Mouse (Mus musculus): ENCODE results near the gene G0s2. TPM values are rescaled to one million over a fixed set of nuclear protein-coding genes. Genes with fewer than 3 reads are reported as not detected.

G0s2 gene
- polyA plus RNA-seq, 1 experiment from 2014 or later = 48.9 TPM

GRCm38 (mm10) chr1:193311596-193311995 lies 38.6 kb upstream of the G0s2 start:
- Histone ChIP-seq H3K27ac (no peak overlapping the region), H3K36me3 (ENCODE audit: insufficient read depth, low read length) (no peaks in the 10 kb centered on the region), H3K9ac (ENCODE audit: low read depth, low read length) (no peak overlapping the region), H3K27me3 (ENCODE audit: insufficient read depth, low read length) (no peaks in the 10 kb centered on the region), H3K9me3 (replicated peaks; ENCODE audit: low read length) (no peaks in the 10 kb centered on the region), H3K4me1 (replicated peaks; ENCODE audit: insufficient read depth, low read length) (0 out of 2 replicates have a peak, but pooled peaks cover 4% of the 10 kb centered on the region), H3K4me2 (ENCODE audit: low read length) (no peak overlapping the region), H3K4me3 (replicated peaks; ENCODE audit: low read depth, low read length) (no peak overlapping the region)
- 25% methylated on average over 1 of the region's 1 CpGs for WGBS
- ATAC-seq (replicated peaks; ENCODE audit: low FRiP score, low read depth) (peak; percentile 85), DNase-seq (ENCODE audit: low spot score) (peak; percentile 15)
- TF ChIP-seq CTCF (IDR thresholded peaks at IDR 0.05; ENCODE audit: low read depth) = no peak

- Histone ChIP-seq H3K4me3 (replicated peaks; ENCODE audit: low read depth, low read length) (no peak overlapping the region), H3K4me2 (ENCODE audit: low read length) (no peak overlapping the region), H3K9me3 (replicated peaks; ENCODE audit: low read length) (no peaks in the 10 kb centered on the region), H3K27ac (no peak overlapping the region), H3K4me1 (replicated peaks; ENCODE audit: insufficient read depth, low read length) (0 out of 2 replicates have a peak, but pooled peaks cover 4% of the 10 kb centered on the region), H3K9ac (ENCODE audit: low read depth, low read length) (no peak overlapping the region), H3K36me3 (ENCODE audit: insufficient read depth, low read length) (no peaks in the 10 kb centered on the region), H3K27me3 (ENCODE audit: insufficient read depth, low read length) (no peaks in the 10 kb centered on the region)
- 86% methylated on average over 3 of the region's 3 CpGs for WGBS
- ATAC-seq (replicated peaks; ENCODE audit: low FRiP score, low read depth) (no peak), DNase-seq (ENCODE audit: low spot score) (no peak)
- no peak for TF ChIP-seq CTCF (IDR thresholded peaks at IDR 0.05; ENCODE audit: low read depth)
Observed at GRCm38 (mm10) chr1:193310519-193311085, 37.6 kb upstream of the G0s2 start.

GRCm38 (mm10) chr1:193309785-193310518 lies 36.9 kb upstream of the G0s2 start:
- 67% methylated on average over 1 of the region's 1 CpGs for WGBS
- Histone ChIP-seq H3K36me3 (ENCODE audit: insufficient read depth, low read length) (no peaks in the 10 kb centered on the region), H3K9ac (ENCODE audit: low read depth, low read length) (no peak overlapping the region), H3K4me2 (ENCODE audit: low read length) (no peak overlapping the region), H3K27me3 (ENCODE audit: insufficient read depth, low read length) (no peaks in the 10 kb centered on the region), H3K9me3 (replicated peaks; ENCODE audit: low read length) (no peaks in the 10 kb centered on the region), H3K4me3 (replicated peaks; ENCODE audit: low read depth, low read length) (no peak overlapping the region), H3K4me1 (replicated peaks; ENCODE audit: insufficient read depth, low read length) (no peaks in the 10 kb centered on the region), H3K27ac (no peak overlapping the region)
- DNase-seq (ENCODE audit: low spot score) (no peak), ATAC-seq (replicated peaks; ENCODE audit: low FRiP score, low read depth) (no peak)
- TF ChIP-seq CTCF (IDR thresholded peaks at IDR 0.05; ENCODE audit: low read depth) = no peak

GRCm38 (mm10) chr1:193306832-193307231 lies 33.8 kb upstream of the G0s2 start:
- no peaks in the 10 kb centered on the region for H3K27me3 ChIP-seq (ENCODE audit: insufficient read depth, low read length)
- H3K4me2 ChIP-seq (ENCODE audit: low read length) = no peak overlapping the region
- WGBS = 95% methylated on average over 2 of the region's 2 CpGs
- no peak overlapping the region for H3K9ac ChIP-seq (ENCODE audit: low read depth, low read length)
- no peak overlapping the region for H3K4me3 ChIP-seq (replicated peaks; ENCODE audit: low read depth, low read length)
- no peak for TF ChIP-seq CTCF (IDR thresholded peaks at IDR 0.05; ENCODE audit: low read depth)
- no peaks in the 10 kb centered on the region for H3K36me3 ChIP-seq (ENCODE audit: insufficient read depth, low read length)
- no peak for DNase-seq (ENCODE audit: low spot score)
- no peak for ATAC-seq (replicated peaks; ENCODE audit: low FRiP score, low read depth)
- H3K9me3 ChIP-seq (replicated peaks; ENCODE audit: low read length) = no peaks in the 10 kb centered on the region
- H3K4me1 ChIP-seq (replicated peaks; ENCODE audit: insufficient read depth, low read length) = no peaks in the 10 kb centered on the region
- H3K27ac ChIP-seq = no peak overlapping the region

GRCm38 (mm10) chr1:193305386-193305785 lies 32.4 kb upstream of the G0s2 start:
- Histone ChIP-seq H3K4me3 (replicated peaks; ENCODE audit: low read depth, low read length) (no peak overlapping the region), H3K36me3 (ENCODE audit: insufficient read depth, low read length) (no peaks in the 10 kb centered on the region), H3K27me3 (ENCODE audit: insufficient read depth, low read length) (no peaks in the 10 kb centered on the region), H3K9me3 (replicated peaks; ENCODE audit: low read length) (no peaks in the 10 kb centered on the region), H3K4me1 (replicated peaks; ENCODE audit: insufficient read depth, low read length) (no peaks in the 10 kb centered on the region), H3K4me2 (ENCODE audit: low read length) (no peak overlapping the region), H3K27ac (no peak overlapping the region), H3K9ac (ENCODE audit: low read depth, low read length) (no peak overlapping the region)
- no peak for DNase-seq (ENCODE audit: low spot score)
- ATAC-seq (replicated peaks; ENCODE audit: low FRiP score, low read depth) = no peak
- WGBS = 53% methylated on average over 7 of the region's 7 CpGs
- no peak for TF ChIP-seq CTCF (IDR thresholded peaks at IDR 0.05; ENCODE audit: low read depth)

- H3K9me3 ChIP-seq (replicated peaks; ENCODE audit: low read length) = no peaks in the 10 kb centered on the region
- no peak overlapping the region for H3K27ac ChIP-seq
- no peaks in the 10 kb centered on the region for H3K4me1 ChIP-seq (replicated peaks; ENCODE audit: insufficient read depth, low read length)
- no peaks in the 10 kb centered on the region for H3K36me3 ChIP-seq (ENCODE audit: insufficient read depth, low read length)
- no peaks in the 10 kb centered on the region for H3K27me3 ChIP-seq (ENCODE audit: insufficient read depth, low read length)
- no peak overlapping the region for H3K4me2 ChIP-seq (ENCODE audit: low read length)
- ATAC-seq (replicated peaks; ENCODE audit: low FRiP score, low read depth) (no peak), DNase-seq (ENCODE audit: low spot score) (no peak)
- 60% methylated on average over 2 of the region's 2 CpGs for WGBS
- H3K9ac ChIP-seq (ENCODE audit: low read depth, low read length) = no peak overlapping the region
- H3K4me3 ChIP-seq (replicated peaks; ENCODE audit: low read depth, low read length) = no peak overlapping the region
- no peak for TF ChIP-seq CTCF (IDR thresholded peaks at IDR 0.05; ENCODE audit: low read depth)
Observed at GRCm38 (mm10) chr1:193303096-193303495, 30.1 kb upstream of the G0s2 start.
